Mouse (Mus musculus): ENCODE data around the gene Med13l.

The Med13l gene

DNA sequence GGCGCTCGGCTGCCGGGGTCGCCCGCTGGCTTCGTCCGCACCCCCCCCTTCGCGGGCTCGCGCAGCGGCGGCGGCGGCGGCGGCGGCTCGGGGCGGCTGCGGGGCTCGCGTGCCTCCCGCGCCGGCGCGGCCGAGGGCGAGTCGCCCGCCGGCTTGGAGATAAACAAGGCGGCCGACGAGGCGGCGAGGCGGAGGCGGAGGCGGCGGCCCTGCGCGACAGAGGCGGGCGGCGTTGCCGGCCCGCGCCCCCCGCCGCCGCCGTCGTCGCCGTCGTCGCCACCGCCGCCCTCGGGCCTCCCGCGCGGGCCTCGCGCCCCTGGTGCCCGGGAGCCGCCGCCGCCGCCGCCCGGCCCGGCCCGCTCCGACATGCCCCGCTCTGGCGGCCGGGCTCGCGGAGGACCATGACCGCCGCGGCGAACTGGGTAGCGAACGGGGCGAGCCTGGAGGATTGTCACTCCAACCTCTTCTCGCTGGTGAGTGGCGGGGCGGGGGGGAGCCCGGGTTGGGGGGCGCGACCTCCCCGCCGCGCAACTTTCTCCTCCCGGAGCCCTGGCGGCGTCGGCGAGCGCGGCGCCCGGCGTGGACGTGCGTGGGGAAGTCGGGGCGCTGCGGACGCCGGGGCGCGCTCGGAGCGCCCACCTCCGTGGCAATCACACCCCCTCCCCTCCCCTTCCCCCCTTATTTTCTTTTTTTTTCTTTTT, at the start of gene Med13l:
Gene Med13l, plus strand, starts transcription at position 295 of the 701 bp plus-strand sequence.
- DNase-seq, result peak; percentile 82

DNA sequence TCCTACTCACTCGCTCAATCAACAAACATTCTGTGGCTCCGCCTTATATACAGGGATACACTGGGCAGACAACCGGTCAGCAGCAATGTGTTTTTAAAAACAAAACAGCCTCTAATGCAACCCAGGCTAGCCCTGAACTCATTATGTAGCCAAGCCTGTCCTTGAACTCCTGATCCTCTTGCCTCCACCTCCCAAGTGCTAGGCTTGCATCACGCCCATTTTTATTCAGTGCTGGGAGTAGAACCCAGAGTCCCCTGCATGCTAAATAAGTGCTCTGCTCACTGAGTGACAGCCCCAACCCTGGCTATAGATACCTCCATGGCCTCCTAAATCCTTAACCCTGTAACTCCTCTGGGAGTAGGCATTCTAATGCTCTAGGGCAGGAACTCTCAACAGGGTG, 49.5 kb upstream of the Med13l start:
- DNase-seq, result no peak

GRCm38 (mm10) chr5:118513005-118513404, 47.5 kb upstream of the Med13l start:
- no peak for DNase-seq

DNA sequence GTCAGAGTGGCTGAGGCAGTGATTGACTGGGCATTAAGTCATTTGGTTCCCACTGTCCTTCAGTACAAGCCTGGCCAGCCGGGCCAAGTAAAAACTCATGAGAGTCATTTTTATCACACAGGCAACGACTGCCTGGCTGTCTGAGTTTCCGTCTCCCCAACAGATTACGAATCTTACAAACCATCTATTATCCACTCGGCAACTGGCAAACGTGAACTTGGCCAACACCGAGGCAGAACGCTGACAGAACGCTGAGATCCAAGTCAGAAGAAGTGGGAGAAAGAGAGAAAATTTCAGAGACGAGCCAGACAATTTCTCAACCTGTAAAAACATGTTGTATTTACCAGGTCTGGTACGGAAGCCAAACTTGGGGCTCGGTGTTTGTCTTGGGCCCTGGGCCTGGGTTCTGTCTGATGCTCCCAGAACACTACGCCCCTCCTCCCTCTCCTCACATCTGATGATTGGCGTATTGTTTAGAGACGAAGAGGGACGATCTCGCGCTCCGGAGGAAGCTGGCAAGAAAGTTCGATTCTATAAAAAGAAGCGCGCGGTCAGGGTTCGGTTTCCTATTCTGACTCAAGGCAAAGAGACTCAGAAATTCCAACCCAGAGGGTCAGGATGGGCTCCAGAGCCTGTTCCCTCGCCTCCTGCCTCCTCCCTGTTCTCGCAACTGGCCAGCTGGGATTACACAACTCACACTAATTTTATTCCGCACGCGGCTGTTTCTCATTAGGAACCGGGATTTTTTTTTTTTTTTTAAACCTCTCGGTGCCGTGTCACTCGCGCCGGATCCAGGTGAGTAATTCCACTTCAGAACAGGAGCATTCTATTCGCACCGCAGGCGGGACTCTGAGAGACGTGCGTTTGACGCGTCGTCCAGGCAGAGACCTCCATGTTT, 46.6 kb upstream of the Med13l start:
- DNase-seq, result peak; percentile 75

- DNase-seq, result no peak
Observed at GRCm38 (mm10) chr5:118514527-118514831, 46.0 kb upstream of the Med13l start.

DNA sequence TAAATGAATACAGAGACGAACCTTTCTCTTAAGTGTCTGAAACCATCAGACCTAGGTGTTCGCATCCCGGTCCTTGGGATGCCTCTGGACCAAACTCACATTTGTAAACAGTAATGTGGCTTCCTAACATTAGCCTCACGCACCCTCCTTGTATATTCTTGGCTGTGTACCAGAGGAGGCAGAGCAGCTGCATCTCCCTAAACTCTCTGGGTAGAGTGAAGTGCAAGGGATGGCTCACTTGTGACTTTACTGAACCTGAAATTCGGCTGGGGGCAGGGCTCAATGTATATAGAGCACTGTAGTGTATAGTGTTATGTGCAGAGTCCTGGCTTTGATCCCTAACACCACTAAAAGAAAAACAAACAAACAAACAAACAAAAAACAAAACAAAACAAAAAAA, 45.6 kb upstream of the Med13l start:
- DNase-seq, result no peak

GRCm38 (mm10) chr5:118515280-118515721, 45.2 kb upstream of the Med13l start:
- peak; percentile 23 for DNase-seq

DNA sequence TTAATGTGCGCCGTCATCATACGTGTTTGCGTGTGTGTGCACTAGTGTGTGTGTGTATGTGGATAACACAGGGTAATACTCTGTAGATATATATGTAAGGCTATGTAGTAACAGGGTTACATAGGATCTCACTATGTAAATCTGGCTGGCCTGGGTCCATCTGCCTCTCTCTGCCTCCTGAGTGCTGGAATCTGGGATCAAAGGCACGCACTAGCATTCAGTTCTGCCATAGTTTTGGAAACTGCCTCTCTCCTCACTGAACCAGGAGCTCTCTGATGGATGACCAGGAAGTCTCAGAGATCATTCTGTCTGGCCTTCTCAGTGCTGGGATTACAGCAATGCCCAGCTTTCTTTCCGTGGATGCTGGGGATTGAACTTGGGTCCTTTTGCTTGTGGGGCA, 44.4 kb upstream of the Med13l start:
- no peak for DNase-seq

DNA sequence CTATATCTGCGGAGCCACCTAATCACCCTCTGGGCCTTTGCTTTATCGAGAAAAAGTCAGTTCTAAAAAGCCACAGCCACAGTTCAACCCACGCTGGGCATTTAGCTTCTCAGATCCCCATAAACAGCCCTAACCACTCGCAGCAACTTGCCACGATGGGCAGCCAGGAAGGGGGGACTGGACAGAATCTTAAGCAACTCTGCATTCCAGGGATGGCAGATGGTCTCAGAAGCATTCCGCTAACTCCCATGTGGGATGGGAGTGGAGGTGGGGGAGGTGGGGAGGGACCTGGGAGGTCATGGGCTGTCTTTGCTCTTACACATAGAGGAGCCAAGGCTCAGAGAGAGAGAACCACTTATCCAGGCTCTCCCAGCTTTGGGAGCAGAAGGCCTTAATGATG, 44.0 kb upstream of the Med13l start:
- DNase-seq, result no peak

- no peak for DNase-seq
Observed at GRCm38 (mm10) chr5:118520457-118520856, 40.0 kb upstream of the Med13l start.

- no peak for DNase-seq
Observed at GRCm38 (mm10) chr5:118524400-118524799, 36.1 kb upstream of the Med13l start.

GRCm38 (mm10) chr5:118525634-118526033, 34.8 kb upstream of the Med13l start:
- DNase-seq, result no peak

- no peak for DNase-seq
Observed at GRCm38 (mm10) chr5:118526504-118526903, 34.0 kb upstream of the Med13l start.

DNA sequence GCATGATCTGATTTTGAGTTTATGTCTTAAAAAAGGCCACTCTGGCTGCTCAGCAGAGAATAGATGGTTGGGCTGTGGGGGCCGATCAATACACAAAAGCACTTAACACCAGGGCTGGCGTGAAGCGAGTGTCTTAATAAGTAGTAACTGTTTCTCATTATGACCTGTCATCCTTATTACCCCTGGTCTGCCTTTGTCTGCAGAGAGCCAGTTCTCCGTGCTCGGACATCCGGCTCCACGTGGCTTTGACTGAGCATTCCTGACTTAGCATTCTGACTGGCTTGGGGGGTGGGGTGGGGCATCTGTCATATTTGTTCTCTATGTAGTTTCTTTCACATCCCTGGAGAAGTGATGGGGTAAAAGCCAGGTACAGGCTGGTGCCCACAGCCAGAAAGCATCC, 31.2 kb upstream of the Med13l start:
- no peak for DNase-seq

DNA sequence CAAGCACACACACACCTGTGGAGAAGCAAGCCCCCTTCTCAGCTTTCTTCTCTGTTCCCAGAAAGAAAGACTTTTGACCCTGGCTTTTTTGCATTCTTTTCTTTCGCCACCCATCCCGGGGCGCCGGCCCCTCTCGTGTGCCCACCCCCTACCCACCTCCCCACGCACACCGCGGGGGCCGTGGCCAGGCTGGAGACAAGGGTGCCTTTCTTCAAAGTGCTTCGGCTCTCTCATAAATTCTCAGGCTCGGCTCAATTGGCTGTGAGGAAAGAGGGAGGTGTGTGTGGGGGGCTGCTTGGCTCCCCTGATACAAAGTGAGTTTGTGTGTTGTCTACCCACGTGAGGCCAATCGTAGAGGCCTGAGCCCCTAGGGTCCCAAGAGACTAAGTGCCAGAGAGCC, 28.4 kb upstream of the Med13l start:
- no peak for DNase-seq

- no peak for DNase-seq
Observed at GRCm38 (mm10) chr5:118532659-118533058, 27.8 kb upstream of the Med13l start.

- DNase-seq, result no peak
Observed at GRCm38 (mm10) chr5:118534407-118534921, 26.0 kb upstream of the Med13l start.

DNA sequence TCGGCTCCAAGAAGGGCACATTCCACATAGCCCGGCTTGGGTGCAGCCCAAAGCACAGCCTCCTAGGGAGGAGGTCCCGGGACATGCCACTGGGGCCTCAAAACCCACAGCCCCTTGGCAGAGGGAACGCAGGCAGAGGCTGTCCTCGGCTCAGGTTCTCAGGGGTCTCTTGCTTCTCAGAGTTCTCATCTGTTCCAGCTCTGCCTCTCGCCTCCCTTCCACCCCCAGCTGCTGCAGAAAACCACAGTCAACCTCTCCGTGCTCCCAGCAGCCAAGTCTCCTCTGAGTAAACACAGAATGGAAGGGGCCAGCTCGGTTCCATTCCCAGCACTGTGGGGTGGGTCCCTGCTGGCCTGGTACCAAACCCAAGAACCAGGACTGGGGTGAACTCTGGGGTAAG, 25.3 kb upstream of the Med13l start:
- DNase-seq, result peak; percentile 22

DNA sequence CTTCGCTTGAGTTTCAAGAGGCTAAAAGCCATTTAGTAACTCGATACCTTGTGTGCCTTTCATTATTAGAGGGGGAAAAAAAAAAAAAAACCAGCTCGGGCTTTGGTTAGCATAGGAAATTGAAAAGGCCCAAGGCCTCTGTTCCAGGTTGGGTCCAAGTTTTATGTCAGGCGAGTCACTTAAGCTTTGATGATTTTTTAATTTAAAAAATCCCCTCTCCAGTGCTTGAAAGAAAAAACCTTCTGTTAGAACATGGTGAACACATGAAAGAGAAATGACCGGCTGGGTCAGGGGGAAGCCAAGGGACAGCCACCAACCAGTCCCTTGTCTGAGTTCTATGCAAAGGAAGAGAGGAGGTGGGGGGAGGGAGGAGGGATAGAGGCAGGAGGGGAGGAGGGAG, 22.0 kb upstream of the Med13l start:
- no peak for DNase-seq

GRCm38 (mm10) chr5:118543816-118544215, 16.7 kb upstream of the Med13l start:
- no peak for DNase-seq

GRCm38 (mm10) chr5:118550493-118550892, 10.0 kb upstream of the Med13l start:
- DNase-seq, result no peak

- no peak for DNase-seq
Observed at GRCm38 (mm10) chr5:118553290-118553689, 7.2 kb upstream of the Med13l start.

DNA sequence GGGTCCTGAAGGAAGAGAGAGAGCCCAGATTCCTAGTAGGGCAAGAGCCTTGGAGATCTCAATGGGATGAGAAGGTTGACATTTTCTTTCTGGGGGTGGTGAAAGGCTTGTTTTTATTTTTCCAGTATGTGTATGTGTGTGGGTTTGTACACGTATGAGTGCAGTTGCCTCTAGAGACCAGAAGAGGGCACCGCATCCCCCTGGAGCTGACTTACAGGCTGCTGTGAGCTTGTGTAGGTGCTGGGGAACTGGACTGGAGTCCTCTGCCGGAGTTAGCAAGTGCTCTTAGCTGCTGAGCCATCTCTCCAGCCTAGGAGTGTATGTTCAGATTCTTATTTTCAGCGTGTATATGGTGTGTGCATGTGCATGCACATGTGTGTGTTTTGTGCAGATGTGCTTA, 5.2 kb upstream of the Med13l start:
- no peak for DNase-seq

DNA sequence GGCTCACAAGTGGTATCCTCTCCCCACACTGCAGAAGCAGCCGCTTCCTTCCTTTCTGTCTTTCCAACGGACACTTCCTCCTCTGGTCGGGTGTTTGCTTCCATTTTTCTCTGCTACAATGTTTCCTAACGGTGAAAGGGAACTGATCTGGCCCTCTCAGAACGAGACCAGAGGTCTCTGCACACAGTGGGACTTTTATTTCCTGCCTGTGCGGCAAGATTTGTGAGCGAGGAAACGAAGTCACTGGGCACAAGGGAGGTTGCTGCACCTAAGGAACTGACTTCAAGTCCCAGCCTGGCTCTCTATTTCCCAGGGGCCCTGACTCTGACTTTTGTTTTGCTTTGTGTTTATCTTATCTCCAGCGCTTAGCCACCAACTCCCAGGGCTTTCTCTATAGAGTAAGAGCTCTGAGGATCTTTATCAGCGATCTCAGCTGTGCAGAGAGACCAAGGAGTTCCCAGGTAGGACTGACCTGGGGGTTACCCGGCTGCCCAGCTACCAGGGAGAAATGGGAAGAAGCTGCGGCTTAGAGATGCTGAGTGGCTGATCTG, 4.0 kb upstream of the Med13l start:
- DNase-seq, result no peak
